Mouse (Mus musculus) intestine, postnatal 0 days (tissue): ENCODE data around the gene Gm28043. TPM values are rescaled to one million over a fixed set of nuclear protein-coding genes. Genes with fewer than 3 reads are reported as not detected.

Source experiments
- ATAC-seq: fragments of 200-750 bp; cut with Nextera tagmentation; 2 replicates; pipeline ENCODE4 v1.8.0; 2017; ENCODE audit warnings: mild to moderate bottlenecking, moderate TSS enrichment, moderate library complexity
- H3K27ac ChIP-seq: fragments of 300-500 bp; sonication (generic); 2 replicates; pipeline ENCODE4 v1.5.1; 2014; ENCODE audit warnings: mild to moderate bottlenecking, low read depth, low read length, moderate library complexity
- H3K27me3 ChIP-seq: fragments of 300-500 bp; sonication (generic); replicated peaks from 2 replicates; pipeline ENCODE4 v1.6.1; 2014; ENCODE audit warnings: low read length, mixed read lengths; ENCODE audit not compliant: control insufficient read depth, insufficient read depth
- H3K36me3 ChIP-seq: fragments of 300-500 bp; sonication (generic); 2 replicates; pipeline ENCODE4 v1.6.1; 2014; ENCODE audit warnings: mild to moderate bottlenecking, moderate library complexity; ENCODE audit not compliant: control insufficient read depth, insufficient read depth
- H3K4me1 ChIP-seq: fragments of 300-500 bp; sonication (generic); replicated peaks from 2 replicates; pipeline ENCODE4 v1.6.1; 2014; ENCODE audit warnings: antibody characterized with exemption, low read length, mixed read lengths; ENCODE audit not compliant: control insufficient read depth, insufficient read depth
- H3K4me2 ChIP-seq: fragments of 300-500 bp; sonication (generic); replicated peaks from 2 replicates; pipeline ENCODE4 v1.6.1; 2014; ENCODE audit warnings: low read depth, mild to moderate bottlenecking, moderate library complexity
- H3K4me3 ChIP-seq: fragments of 300-500 bp; sonication (generic); 2 replicates; pipeline ENCODE4 v1.5.1; 2014; ENCODE audit warnings: low read depth, low read length
- H3K9ac ChIP-seq: fragments of 300-500 bp; sonication (generic); 2 replicates; pipeline ENCODE4 v1.6.1; 2014; ENCODE audit warnings: mild to moderate bottlenecking, low read depth, low read length
- H3K9me3 ChIP-seq: fragments of 300-500 bp; sonication (generic); 2 replicates; pipeline ENCODE4 v1.6.1; 2016; ENCODE audit warnings: mixed run types; ENCODE audit not compliant: control insufficient read depth
- CTCF ChIP-seq: sonication (generic); IDR thresholded peaks from 2 replicates; pipeline ENCODE4 v1.5.1; 2016; ENCODE audit warnings: low read depth, mild to moderate bottlenecking, control low read depth, antibody characterized with exemption, moderate library complexity
- WGBS: fragments of 180-500 bp; shearing (Covaris S2); extraction: QIAGEN DNeasy Blood & Tissue Kit; methylation state at CpG from one replicate; pipeline ENCODE4 v1.1.7; 2014; 5-methylcytosine and 5-hydroxymethylcytosine counted together
- polyA plus RNA-seq: library from polyadenylated mRNA; unstranded; fragments of >200 nt; fragmentation: Nextera tagmentation; extraction: Ambion mirVana; gene quantifications from 2 replicates; pipeline ENCODE4 v1.2.1, GENCODE M21; 2015

Gene Gm28043
- polyA plus RNA-seq, 1 experiment from 2014 or later: 0.82 TPM

DNA sequence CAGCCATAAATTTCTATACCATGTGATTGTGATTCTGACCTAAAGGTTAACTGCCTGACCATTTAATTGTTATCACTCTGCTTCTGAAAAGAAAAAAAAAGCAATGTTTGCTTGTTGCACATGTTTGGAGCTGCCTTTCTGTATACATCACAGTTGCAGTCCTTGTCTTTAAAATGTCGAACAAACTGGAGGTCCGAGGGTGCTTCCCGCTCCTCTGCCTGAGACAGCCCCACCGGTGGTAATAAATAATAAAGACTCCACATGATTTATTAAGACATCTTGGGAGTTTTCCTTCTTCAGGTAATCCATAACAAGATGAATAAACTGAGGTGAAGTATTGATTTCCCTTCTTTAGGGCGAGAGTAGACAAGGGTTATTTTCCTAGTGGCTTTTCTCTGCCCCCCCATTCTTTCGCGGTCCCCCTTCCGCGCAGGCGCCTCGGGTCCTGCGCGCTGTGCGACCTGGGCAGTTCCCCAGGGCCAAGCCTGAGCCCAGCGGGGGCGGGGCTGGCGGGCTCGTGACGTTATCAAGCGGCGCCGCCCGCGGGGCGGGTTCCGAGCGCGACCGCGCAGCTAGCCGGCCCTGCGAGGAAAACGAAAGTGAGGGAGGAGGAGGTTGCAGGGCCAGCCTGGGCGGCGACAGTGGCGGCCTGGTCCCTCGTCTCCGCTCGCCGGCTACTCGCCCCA is 45.5 kb downstream of the Gm28043 start, which contains the start of gene Cmtr1:
Gene Cmtr1, plus strand, starts transcription at position 520 of the 686 bp plus-strand sequence.
- WGBS: under 1% methylated on average over 33 of the region's 41 CpGs
- H3K9me3 ChIP-seq: no peaks in the 10 kb centered on the region
- TF ChIP-seq CTCF: no peak
- peak; percentile 97 for ATAC-seq
- peak within 1 kb of the TSS; percentile 96 for H3K4me3 ChIP-seq
- peaks cover 15% of the 10 kb centered on the region for H3K36me3 ChIP-seq
- no peaks in the 10 kb centered on the region for H3K27me3 ChIP-seq
- H3K4me1 ChIP-seq: no peaks in the 10 kb centered on the region
- H3K9ac ChIP-seq: peak within 1 kb of the TSS; percentile 95
- peak within 1 kb of the TSS; percentile 79 for H3K4me2 ChIP-seq
- H3K27ac ChIP-seq: peak within 1 kb of the TSS; percentile 96

DNA sequence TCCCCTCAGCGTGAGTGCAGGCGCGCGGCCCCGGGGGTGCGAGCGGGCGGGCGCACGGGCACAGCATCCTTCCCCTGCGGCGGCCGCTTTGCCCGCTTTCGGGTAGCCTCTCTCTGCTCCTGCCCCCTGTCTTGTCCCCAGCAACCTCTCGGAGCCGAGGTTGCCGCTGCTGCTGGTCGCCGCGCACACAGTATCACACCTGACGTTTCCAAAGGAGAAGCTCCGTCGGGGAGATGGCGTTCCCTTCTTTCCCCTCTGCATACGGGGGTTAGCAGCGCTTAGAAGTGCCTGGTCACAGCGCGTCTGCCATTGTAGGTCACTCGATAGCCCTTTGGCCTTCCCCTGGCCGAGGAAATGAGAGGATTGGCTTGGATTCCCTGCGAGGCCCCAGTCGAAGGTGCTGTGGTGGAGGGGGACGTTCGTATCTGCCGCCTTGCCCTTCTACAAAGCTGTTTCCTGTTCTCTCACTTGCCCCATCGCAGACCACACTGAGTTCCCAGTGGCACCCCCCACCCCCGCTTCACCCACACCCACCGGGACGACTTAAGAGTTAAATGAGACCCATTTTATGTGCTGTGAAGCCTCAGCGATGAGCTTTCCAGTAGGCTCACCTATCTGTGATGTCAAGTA is 46.2 kb downstream of the Gm28043 start:
- ATAC-seq: no peak
- no peaks in the 10 kb centered on the region for H3K27me3 ChIP-seq
- H3K36me3 ChIP-seq: peaks cover 16% of the 10 kb centered on the region
- H3K27ac ChIP-seq: peak overlapping the region; percentile 96
- peak overlapping the region; percentile 79 for H3K4me2 ChIP-seq
- peak; percentile 31; the same call in 1 of the 2 replicates for TF ChIP-seq CTCF
- H3K9me3 ChIP-seq: no peaks in the 10 kb centered on the region
- H3K9ac ChIP-seq: peak overlapping the region; percentile 95
- WGBS: 1% methylated on average over 41 of the region's 41 CpGs
- no peaks in the 10 kb centered on the region for H3K4me1 ChIP-seq
- H3K4me3 ChIP-seq: peak overlapping the region; percentile 96

DNA sequence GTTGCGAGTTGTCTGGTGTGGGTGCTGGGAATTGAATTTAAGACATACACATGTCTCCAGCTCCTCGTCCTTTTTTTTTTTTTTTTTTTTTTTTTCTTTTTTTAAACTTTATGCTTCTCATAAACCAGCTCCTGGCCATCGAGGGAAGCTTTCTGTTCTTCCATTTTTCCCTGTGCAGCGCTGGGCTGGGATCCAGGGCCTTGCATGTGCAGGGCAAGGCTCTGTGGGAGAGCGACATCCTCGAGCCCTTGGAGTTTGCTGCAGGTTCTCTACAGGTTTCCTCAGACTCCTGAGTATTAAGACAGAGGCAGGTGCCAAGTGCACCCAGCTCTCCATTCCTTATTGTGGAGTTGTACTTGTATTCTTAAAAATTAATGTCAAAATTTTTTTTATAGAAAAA is 47.5 kb downstream of the Gm28043 start:
- TF ChIP-seq CTCF: no peak
- H3K27me3 ChIP-seq: no peaks in the 10 kb centered on the region
- peaks cover 28% of the 10 kb centered on the region for H3K36me3 ChIP-seq
- H3K27ac ChIP-seq: no peak overlapping the region
- no peaks in the 10 kb centered on the region for H3K4me1 ChIP-seq
- no peak overlapping the region for H3K4me2 ChIP-seq
- no peak for ATAC-seq
- H3K9me3 ChIP-seq: no peaks in the 10 kb centered on the region
- no peak overlapping the region for H3K4me3 ChIP-seq
- H3K9ac ChIP-seq: no peak overlapping the region
- WGBS: 84% methylated on average over 6 of the region's 6 CpGs

DNA sequence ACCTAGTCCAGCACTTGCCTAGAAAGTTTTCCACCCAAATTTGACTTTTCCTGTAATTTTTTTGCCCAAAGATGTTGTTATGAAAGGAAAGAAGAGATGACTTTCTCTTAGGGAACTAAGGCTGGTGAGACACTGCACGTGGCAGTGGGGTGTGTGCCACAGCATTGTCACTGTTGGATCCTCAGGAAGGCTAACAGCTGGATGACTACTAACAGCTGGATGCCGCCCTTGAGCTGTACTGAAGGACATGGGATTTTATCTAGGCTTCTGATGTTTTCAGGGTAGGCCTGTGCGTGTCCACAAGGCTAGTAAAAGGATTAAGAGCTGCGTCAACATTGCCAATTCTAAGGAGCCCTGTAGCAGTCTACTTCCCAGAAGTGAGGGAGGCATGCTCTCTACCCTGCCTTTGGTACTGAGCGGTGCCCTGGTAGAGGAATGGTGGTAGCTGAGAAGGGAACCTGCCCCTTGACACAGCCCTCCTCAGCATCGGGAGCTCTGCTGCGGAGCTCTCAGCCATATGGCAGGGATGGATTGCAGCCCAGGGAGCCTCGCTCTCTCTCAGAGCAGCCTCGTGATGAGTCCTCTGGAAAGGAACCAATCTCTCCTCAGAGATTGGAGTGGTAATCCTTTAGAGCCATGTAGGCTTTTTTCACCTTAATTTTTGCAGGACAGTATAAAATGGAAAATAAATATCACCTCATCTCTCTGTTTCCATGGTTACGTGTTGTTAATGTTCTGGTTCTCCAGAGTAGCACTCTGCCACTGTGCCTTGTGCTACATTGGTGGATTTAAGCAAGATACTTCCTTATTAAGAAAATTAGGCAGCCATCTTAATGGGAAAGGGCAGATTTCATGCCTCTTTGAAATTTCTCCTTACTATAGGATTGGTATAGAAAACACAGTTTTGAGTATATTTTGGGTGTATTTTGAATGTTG is 53.6 kb downstream of the Gm28043 start:
- H3K27ac ChIP-seq: no peak overlapping the region
- H3K36me3 ChIP-seq: peaks cover 56% of the 10 kb centered on the region
- no peak for TF ChIP-seq CTCF
- no peaks in the 10 kb centered on the region for H3K27me3 ChIP-seq
- H3K4me1 ChIP-seq: no peaks in the 10 kb centered on the region
- no peaks in the 10 kb centered on the region for H3K9me3 ChIP-seq
- ATAC-seq: no peak
- H3K9ac ChIP-seq: no peak overlapping the region
- H3K4me3 ChIP-seq: no peak overlapping the region
- WGBS: 73% methylated on average over 10 of the region's 10 CpGs
- H3K4me2 ChIP-seq: no peak overlapping the region

DNA sequence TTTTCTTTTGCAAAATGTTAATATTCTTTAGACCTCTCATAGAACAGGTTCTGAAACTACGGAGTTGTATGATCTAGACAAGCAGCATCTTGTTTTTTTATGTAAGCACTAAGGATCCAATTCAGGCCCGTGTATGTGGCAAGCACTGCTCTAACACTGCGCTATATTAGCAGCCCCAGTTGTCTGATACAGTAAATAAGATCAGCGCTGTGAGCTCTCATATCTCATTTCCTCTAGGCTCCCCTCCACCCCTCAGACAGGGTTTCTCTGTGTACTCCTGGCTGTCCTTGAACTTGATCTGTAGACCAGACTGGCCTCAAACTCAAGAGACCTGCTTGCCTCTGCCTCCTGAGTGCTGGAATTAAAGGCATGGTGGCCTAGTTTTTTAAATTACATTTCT is 54.4 kb downstream of the Gm28043 start:
- Histone ChIP-seq H3K36me3 (peaks cover 58% of the 10 kb centered on the region), H3K9me3 (no peaks in the 10 kb centered on the region)
- 89% methylated on average over 4 of the region's 4 CpGs for WGBS

DNA sequence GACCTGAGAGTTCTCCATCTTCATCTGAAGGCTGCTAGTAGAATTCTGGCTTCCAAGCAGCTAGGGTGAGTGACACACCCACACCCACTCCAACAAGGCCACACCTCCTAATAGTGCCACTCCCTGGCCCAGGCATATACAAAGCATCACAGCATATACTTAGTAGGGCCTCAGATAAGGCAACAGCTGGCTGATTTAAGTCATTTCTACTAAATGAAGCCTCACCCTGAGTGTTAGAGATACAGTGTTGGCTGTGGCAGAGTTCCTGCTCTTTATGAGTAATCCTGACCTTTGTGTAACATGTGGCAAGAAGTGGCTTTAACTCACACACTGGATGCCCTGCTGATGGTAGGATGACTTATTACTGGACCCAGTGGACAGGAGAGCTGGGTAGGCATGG is 55.3 kb downstream of the Gm28043 start:
- Histone ChIP-seq H3K4me1 (no peaks in the 10 kb centered on the region), H3K27me3 (no peaks in the 10 kb centered on the region), H3K27ac (peak overlapping the region; percentile 28; the same call in 1 of the 2 replicates), H3K9ac (no peak overlapping the region), H3K9me3 (no peaks in the 10 kb centered on the region), H3K4me3 (no peak overlapping the region), H3K4me2 (no peak overlapping the region), H3K36me3 (peaks cover 63% of the 10 kb centered on the region)
- TF ChIP-seq CTCF: no peak
- peak; percentile 91 for ATAC-seq

More for the DNA sequence above, 54.4 kb downstream of the Gm28043 start:
- no peaks in the 10 kb centered on the region for H3K4me1 ChIP-seq
- no peak for ATAC-seq
- TF ChIP-seq CTCF: no peak
- no peak overlapping the region for H3K4me3 ChIP-seq
- no peak overlapping the region for H3K27ac ChIP-seq
- H3K9ac ChIP-seq: no peak overlapping the region
- no peak overlapping the region for H3K4me2 ChIP-seq
- no peaks in the 10 kb centered on the region for H3K27me3 ChIP-seq
